Mouse (Mus musculus) cerebellum, postnatal 10 days (tissue): ENCODE measurements at regions not wholly inside any gene's neighbourhood (a gene's known extent, or its start where the extent isn't known, plus 50 kb on each side); places are given as distances from the start of the nearest gene placed in this dataset.

ENCODE experiments used
- DNase-seq, 2 experiments: peaks; one replicate each; pipeline ENCODE4 v3.0.0; 2021; ENCODE audit warnings: mixed read lengths in 2 of 2

DNA sequence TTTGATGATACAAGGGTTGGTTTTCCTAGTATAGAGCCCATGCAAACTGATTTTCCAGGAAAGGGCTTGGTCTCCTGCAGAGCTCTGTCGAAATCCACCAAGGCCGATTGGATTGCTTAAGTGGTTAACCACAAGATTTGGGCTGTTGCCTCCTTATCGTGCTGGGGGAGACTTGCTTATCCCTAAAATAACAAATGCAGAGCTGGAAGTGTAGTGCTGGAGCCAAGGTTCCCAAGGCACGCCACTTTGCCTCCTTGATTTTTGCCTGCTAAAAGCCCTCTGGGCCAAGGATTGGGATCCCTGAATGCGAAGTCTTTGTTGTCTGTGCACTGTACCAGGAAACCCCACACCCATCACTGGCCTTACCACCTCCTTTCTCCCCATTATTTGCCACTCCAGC lies 52.8 kb upstream of the Tmem178 start:
- no peak for DNase-seq

DNA sequence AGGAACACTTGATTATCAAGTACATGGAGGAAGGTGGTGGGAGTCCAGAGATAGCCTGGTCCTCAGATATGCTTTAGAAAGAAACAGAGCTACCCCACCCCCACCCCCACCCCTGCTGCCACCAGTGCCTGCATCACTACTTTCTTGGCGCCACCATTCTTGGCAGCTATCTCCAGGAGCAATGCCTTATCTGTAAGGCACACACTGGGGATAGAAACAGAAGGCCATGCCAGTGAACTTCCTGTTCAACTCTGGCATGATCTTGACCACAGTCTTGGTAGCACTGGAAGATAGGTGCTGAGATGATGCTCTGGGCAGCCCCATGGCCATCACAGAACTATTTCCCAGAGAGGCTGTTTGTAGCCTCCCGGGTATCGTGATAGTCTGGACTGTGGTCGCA lies 55.3 kb upstream of the Tmem178 start:
- DNase-seq = peak in 1 of 2 experiments; percentile 32

- no peak for DNase-seq
Measured at GRCm38 (mm10) chr17:80887749-80888119, 56.7 kb upstream of the Tmem178 start.

DNA sequence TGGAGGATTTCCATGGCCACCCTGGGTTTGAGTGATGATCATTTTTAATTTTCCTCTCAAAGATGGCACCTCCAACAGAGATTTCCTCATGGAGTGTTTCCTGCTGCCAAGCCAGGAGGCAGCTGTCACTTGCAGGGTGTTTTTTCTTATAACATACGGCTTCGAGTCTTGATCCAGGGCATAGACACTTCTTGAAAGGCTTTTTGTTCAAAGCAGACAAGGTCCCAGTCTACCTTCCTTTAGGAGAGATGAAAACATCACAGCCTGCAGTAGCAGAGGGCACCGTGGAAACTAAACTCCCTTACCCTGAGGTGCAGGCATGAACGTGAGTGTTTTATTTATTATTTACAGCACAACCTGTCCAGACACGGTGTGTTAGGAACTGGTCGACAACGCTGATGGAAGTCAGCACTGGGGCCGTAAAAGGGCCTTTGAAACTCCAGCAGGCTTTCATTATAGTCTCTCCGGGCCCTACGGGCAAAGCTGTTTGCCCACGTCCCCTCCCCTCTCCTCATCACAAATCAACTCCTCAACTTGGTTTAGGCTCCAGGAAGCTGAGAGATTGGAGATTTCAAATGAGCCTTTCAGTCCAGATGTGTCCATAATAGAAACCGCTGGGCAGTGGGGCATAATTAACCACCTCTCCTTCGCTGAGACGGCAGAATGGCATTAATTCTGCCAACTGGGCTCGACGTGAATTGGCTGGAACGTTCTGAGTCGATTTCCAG lies 57.2 kb upstream of the Tmem178 start:
- peak; percentile 70 to 76 for DNase-seq

DNA sequence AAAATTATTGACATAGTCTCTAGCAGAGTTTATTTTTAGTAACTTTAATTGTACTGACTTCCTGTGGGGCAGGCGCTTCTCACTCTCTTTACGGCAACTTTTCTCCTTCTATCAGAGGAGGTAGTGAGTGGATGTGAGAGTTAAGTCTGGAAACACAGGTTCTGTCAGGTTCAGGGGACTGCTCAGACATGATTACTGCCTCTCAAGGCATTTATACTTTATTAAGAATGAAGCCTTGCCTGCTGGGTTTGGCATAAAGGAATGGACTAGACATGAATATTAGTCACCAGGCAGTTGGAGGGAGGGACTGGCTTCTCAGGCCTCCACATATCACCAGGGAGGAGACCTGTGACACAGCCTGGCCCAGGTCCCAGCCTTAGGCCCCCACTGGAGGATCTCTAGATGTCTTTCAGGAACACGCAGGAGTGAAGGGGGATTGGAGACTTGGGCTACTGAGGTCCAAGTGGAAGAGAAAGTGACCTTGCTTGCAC lies 58.2 kb upstream of the Tmem178 start:
- DNase-seq = peak; percentile 54 to 64

GRCm38 (mm10) chr17:80885706-80886105 lies 58.7 kb upstream of the Tmem178 start:
- no peak for DNase-seq

DNA sequence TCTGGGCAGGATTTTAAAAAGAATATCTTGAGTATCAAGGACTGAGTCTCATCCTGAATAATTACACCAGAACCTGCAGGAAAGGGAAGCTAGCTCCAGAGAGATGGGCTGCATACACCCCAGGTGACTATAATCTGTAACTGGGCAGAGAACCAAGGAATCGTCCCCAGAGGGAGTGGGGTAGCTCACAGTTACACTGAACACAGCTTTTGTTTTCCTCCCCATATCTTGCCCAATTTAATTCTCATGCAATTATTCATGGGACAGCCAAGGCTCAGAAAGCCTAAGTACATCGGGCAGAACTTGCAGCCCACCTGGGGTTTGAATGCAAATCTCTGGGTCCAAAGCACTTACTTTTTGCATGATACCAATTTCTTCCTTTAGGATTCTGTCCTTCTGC lies 59.5 kb upstream of the Tmem178 start:
- DNase-seq = peak; percentile 60 to 67

DNA sequence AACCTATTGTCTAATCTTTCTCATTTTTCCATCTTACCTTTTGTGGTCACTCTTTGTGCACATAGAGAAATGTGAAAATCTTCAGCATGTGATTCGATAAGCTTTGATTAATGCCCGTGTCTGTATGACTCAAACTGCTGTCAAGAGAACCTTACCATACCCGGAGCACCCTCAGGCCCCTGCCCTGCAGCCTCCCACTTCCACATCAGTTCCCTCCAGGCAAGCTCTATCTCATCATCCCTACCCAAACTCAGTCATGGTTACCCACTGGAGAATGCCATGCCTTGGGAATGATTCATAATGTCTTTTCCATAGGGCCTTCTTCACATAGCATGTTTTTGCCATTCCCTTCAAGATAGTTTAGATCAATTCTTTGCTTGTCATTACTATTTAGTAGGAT lies 62.0 kb upstream of the Tmem178 start:
- DNase-seq = no peak

DNA sequence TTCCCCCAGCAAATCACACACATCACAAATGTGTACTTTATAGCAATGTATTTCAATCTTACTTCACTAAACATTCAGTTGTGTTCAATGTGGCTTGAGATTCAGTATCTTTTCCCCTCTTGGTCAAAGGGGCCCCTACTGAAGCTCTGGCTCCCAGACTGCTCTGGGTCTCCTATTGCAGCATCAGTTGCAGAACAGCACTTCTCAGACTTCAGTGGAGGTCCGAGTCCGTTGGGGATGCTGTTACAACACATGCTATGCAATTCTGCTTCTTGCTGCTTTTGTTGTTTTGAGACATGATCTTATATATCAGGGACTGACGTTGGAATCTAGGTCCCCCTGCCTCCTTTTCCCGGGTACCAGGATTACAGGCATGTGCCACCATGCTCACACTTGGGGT lies 64.1 kb upstream of the Tmem178 start:
- DNase-seq = no peak

GRCm38 (mm10) chr17:80875352-80876044 lies 68.9 kb upstream of the Tmem178 start:
- DNase-seq = peak; percentile 87 to 89

GRCm38 (mm10) chr17:80870965-80871364 lies 73.5 kb upstream of the Tmem178 start:
- DNase-seq = no peak

DNA sequence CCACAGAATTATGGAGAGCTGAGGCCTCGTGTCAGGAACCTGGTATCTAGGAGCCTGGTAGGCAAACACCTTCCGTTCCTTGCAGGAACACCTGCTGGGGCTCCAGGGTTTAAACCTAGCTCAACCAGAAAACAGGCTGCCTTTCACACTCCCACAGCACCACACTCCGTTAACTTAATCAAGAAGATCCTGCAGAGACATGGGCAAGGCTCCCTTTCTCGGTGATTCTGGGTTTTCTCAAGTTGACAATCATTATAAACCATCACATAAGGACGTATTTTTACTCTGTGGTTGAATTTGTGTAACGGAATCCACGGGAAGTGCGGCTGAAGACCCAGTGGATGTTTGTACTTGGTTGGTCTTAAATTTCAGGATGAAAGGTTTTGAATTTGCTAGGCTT lies 82.1 kb upstream of the Tmem178 start:
- no peak for DNase-seq

- peak; percentile 90 to 92 for DNase-seq
Measured at GRCm38 (mm10) chr17:80846996-80847810, 97.2 kb upstream of the Tmem178 start.

GRCm38 (mm10) chr17:80845349-80845748 lies 99.1 kb upstream of the Tmem178 start:
- no peak for DNase-seq

- no peak for DNase-seq
Measured at GRCm38 (mm10) chr17:80841903-80842302, 102.5 kb upstream of the Tmem178 start.

DNA sequence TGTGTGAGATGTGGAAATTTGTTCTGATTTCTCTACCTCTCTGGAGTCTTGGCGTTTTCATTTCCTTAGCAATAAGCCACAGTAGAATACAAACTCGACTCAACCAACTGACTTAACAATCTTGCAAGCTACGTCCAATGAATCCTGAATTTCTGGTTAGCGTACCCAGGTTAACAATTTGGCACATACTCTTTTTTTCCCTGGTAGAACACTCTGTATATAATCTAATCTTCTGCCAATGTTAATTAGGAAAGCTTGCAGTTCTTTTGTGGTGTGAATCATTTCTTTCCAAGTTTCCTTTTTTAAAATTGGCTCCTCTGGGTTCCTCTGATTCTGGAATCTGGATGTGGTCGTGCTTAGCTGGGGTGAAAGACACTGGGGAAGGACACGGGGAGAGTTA lies 103.5 kb upstream of the Tmem178 start:
- no peak for DNase-seq

- DNase-seq = peak in 1 of 2 experiments; percentile 26
Measured at GRCm38 (mm10) chr17:80840452-80840851, 104.0 kb upstream of the Tmem178 start.

DNA sequence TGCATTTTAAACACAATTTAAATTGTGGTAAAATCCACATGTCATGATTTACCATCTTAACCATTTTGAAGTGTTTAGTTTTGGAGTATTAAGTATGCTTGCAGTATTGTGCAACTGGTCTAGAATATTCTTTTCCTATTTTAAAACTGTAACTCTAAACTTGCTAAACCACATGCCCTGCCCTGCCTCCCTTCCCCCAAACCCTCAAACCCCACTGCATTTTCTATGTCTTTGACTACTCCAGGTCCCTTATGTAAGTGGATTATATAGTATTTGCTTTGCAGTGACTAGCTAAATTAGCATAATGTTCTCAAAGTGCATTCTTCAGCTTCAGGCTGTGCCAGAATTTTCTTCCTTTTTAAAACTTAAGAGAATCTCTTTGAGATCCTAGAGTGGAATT lies 106.4 kb upstream of the Map4k3 start:
- DNase-seq = no peak

- no peak for DNase-seq
Measured at GRCm38 (mm10) chr17:80834176-80834517, 105.9 kb upstream of the Map4k3 start.

DNA sequence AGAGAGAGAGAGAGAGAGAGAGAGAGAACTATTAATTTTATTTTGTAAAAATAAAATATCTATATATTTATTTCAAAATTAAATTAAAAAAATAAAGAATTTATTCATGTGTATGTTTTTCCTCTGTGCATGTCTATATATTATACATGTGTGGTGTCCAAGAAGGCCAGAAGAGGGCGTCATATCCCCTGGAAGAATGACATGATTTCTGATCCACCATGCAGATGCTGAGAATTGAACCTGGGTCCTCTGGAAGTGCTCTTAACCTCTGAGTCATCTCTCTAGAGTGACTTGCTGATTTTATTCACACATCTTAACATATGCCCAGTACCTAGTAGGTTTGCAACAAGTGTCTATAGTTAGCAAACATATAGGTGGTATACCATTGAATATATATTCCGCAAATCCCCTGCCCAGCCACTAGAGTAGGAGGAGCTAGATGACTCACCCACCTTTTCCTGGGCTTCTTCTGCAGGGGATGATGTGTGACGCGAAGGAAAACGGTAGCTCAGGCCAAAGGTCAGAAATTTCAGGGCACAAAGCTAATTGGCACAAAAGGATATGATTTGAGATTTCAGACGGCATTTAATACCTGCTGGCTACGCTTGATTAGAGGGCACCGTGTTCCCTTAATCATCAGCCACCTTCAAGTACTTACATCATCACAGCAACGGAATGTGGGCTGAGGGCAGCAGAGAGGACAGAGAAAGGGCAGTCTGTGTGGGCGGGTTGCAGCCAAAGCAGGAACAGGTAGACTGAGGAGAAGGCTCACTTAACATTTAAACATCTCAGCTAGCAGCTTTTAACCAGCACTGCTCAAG lies 105.3 kb upstream of the Map4k3 start:
- DNase-seq = no peak

- DNase-seq = no peak
Measured at GRCm38 (mm10) chr17:80831686-80832085, 103.4 kb upstream of the Map4k3 start.

- no peak for DNase-seq
Measured at GRCm38 (mm10) chr17:80827896-80828295, 99.6 kb upstream of the Map4k3 start.

GRCm38 (mm10) chr17:80827361-80827760 lies 99.1 kb upstream of the Map4k3 start:
- DNase-seq = no peak
